Mouse (Mus musculus): Measurements from ENCODE around the gene Bace1. TPM values are rescaled to one million over a fixed set of nuclear protein-coding genes. Genes with fewer than 3 reads are reported as not detected.
"Not testable (repeated sequence)": the region's sequence is repeated elsewhere in the genome, so short reads cannot be mapped to it uniquely, and the experiment has no call there.

The Bace1 gene
- total RNA-seq, 2 experiments from 2014 or later = 79.9 to 88.1 TPM

DNA sequence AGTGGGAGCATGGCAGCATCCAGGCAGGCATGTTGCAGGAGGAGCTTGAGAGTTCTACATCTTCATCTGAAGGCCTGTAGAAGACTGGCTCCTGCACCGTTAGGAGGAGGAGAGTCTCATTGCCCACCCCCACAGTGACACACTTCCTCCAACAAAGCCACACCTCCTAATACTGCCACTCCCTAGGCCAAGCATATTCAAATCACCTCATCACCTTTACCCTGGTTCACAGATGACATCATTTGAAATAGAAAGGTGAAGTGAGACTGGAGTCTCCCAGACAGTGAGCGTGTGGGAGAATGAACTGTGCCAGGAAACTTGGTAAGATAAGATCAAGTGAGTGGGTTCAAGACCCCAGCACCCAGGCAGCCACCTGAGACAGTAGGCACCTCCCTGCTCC, 4.9 kb upstream of the Bace1 start:
- DNase-seq (ENCODE audit: low spot score in 2 of 2) = no peak

DNA sequence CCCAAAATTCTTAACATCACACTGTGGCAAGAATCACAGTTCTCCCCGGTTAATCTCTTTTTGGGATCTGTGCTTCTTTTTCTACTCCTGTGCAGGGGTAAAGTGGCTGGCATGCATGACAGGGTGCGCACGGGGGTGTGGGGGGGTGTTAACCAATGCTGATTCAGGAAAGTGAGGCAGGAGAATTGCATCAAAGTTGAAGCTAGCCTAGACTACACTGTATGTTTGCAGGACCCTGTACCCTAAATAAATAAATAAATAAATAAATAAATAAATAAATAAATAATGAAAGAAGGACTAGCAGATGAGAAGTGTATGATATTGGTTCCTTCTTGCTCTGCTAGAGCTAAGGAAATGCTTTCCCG, 329 bp upstream of the Bace1 start:
- no peak for DNase-seq (ENCODE audit: low spot score in 2 of 2)

DNA sequence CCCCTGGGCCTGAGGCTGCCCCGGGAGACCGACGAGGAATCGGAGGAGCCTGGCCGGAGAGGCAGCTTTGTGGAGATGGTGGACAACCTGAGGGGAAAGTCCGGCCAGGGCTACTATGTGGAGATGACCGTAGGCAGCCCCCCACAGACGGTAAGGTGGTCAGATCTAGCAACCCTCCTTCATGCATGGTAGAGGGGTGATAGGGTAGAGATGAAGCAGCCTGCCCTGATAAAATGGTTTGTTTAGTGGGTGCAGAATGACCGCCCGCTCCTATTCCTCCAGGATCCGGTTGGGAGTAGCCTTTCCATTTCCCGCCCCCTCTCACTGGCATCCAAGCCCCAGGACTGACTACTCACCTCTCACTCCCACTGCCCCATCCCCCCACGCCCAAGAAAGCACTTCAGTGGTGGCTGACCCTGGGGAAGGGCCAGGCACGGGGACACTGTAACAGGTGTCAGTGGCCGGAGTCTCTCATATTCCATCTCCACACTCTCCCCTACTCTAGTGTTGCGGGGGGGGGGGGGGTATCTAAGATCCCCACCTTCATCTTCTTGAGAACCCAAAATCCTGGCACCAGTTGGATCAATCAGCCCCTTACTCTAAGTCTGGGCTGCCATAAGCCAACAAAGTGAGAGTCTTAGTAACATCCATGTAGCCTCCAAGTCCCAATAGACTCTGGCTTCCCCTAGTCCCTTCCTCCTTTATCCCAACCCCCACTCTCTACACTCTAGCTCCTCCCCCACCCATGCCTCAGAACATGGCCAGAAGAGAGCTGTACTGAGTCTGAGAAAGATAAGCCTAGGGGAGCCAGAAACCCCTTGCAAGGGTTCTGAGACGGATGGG, 980 bp downstream of the Bace1 start:
- DNase-seq (ENCODE audit: low spot score in 2 of 2) = no peak

DNA sequence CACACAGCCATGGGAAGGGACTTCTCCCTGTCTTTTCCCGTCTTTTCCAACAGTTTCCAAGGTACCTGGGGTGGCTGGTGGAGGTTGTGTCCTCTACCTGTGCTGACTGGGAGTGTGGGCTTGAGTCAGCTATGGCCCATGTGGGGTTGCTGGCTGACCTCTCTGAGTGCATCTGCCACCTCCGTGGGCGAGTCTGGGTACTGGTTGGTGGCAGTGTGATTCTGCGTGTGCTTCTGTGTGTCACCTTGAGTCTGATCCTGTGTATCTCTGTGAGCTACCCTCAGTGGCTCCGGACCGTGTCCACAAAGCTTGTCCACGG, 1.6 kb downstream of the Bace1 start:
- no peak for DNase-seq (ENCODE audit: low spot score in 2 of 2)

DNA sequence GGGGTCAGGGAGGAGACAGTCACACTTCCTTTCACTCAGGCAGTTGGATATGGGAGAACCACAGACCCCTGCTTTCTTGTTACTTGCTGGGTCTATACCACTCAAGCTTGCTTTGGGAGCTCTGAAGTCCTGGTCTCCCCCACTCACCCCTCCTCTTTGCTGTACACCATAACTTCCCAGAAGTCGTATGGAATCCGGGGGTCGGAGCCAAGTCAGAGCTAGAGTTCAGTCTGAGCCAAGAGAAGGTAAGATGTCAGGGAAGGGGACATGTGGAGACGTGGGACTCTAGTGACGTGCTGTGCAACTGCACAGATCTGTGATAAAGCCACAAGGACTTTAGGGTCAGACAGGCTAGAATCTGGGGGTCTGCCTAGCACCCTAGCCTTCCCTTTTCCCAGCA, 2.0 kb downstream of the Bace1 start:
- no peak for DNase-seq (ENCODE audit: low spot score in 2 of 2)

DNA sequence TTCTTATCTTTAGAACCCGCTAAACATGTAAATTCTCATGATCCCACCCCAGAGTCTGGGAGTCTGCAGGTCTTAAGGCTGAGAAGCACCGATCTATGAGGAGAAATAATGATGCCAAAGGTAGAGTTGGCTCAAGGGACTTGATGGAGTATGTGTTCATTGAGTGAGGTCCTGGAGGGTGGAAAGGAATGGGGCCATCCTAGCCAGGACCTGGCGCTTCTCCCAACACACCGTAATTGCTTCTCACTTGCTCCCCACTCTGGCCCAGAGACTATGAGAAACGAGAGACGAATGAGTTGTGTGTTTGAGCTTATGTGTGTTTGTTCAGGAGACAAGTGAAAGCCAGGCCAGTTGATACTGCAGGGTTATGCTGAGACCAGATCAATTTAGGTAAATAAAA, 3.1 kb downstream of the Bace1 start:
- DNase-seq (ENCODE audit: low spot score in 2 of 2) = no peak

DNA sequence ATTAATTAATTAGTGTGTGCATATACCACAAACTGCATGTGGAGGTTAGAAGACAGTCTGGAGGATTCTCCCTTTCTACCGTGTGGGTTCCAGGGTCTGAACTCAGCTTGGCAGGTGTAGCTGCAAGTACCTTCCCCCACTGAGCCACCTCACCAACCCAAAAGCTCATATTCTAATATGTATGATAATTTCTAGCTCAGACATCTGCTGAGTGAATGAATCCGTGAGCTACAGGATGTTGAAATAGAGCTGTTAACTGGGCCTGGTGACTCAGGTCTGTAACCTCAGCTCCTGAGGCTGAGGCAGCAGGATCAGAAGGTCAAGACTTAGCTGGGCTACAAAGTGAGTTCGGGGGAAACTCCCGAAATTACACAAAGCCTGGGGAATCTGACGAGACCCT, 4.6 kb downstream of the Bace1 start:
- DNase-seq (ENCODE audit: low spot score in 2 of 2) = no peak

DNA sequence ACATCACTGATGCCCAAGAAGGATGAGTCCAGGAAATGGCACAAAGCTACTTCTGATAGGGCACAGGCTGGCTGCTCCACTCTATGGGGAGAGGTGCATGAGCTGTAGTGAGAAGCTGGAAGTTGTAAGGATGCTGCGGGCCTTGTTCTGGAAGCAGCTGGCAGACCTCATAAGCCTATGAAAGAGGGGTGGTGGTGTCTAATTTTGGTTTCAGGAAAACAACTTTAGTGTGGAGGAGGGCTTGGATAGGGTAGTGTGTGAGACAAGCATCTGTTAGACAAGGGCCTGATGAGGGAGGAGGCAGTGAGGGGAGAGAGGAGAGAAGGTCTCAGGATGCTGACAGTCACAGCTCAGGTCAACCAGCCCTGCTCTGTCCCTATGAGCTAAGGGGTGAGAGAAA, 5.4 kb downstream of the Bace1 start:
- no peak for DNase-seq (ENCODE audit: low spot score in 2 of 2)

DNA sequence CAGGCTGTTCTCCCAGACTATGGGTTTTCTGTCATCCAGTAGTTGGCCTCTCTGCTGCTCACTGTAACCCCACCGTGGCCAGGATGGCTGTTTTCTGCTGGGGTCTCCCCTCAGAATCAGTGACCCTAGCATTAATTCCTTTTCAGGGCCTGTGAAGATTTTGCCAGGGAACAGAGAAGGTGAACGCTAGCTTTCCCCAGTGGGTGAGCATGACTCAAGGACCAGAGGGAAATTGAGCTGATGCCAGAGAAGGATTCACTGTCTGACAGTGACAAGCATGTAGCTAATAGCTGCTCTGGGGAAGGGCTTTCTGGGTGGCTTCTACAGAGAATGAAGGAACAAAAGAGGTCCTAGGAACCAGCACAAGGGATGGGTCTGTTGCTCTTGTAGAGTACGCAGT, 7.2 kb downstream of the Bace1 start:
- no peak for DNase-seq (ENCODE audit: low spot score in 2 of 2)

DNA sequence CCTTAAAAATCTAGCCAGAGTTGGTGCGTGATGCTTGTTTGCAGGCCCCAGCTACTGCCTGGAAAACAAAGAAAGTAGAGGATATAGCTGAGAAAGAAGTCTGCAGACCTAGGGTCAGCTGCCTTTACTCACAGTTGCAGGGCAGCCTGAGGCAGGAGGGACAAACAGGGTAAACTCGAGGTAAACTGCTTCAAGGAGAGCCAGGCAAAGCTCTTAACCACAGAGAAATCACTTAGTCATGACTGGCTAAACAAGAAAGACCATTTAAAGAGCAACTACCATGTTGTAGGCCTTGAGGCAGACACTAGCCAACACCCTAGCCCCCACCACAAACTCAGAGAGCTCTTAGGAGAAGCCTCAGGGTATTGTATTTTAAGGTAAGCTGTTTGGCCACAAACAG, 7.8 kb downstream of the Bace1 start:
- DNase-seq (ENCODE audit: low spot score in 2 of 2) = not testable (repeated sequence)

DNA sequence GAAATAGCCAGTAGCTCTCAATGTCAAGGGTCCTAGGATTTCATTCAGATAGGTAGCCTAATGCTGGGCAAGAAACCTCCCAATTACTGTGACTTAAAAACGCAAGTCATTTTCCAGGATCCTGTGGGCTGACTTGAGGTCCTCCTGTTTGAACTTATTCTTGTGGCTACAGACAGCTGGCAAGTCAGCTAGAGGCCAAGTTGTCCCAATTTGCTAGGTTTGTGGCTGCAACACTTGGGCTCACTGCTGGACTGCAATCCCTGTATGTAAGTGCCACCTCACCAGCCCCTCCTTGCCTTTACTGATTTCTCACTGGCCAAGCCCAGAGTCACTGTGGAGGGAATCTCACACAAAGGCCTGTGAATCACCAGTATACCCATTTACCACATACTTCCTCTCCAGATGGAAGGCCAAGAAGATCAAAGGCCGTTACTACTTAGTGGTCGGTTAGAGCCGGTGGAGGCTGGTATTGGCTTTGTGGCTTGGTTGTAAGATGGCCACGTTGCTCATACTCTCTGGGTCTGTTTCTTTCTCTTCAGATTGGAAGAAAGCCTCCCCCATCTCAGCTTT, 8.6 kb downstream of the Bace1 start:
- DNase-seq (ENCODE audit: low spot score in 2 of 2) = no peak

DNA sequence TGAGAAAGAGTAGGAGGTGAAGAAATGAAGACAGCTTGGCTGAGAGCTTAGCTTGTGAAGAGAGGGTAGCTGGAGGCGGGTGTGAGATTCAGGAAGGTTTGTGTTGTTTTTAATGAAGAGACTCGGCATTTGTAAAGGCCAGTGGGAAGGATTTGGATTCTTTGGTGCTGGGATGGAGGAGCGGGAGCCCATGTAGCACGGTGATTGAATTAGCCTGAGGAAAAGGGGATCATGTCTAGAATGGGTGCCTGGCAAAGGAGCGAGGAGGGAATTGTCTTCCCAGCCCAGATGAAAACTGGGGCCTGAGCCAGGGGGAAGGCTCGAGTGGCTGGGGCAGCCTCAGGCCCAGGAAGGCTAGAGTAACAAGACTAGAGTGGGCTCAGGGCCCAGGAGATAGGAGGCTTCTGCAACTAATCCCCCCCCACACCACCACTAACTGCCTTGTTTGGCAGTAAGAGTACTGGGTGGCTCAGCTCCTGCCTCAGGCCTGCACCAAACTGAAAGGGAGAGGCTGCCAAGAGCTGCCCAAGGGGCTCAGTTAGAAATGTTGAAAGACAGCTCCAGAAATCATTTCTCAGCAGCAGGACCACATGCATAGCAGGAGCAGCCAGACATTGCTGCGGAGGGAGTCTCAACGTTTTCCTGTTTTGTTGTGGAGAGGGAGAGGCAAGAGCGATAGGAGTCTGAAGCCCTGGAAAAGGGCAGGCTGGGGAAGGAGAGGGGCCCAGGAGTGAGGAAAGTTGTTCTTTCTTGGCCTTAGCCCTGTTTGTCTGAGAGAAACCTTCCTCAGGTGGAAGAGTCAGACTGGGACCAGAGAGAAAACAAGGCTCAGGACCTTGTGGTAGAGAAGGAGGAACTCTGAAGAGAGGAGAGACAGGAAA, 11.4 kb downstream of the Bace1 start:
- no peak for DNase-seq (ENCODE audit: low spot score in 2 of 2)

DNA sequence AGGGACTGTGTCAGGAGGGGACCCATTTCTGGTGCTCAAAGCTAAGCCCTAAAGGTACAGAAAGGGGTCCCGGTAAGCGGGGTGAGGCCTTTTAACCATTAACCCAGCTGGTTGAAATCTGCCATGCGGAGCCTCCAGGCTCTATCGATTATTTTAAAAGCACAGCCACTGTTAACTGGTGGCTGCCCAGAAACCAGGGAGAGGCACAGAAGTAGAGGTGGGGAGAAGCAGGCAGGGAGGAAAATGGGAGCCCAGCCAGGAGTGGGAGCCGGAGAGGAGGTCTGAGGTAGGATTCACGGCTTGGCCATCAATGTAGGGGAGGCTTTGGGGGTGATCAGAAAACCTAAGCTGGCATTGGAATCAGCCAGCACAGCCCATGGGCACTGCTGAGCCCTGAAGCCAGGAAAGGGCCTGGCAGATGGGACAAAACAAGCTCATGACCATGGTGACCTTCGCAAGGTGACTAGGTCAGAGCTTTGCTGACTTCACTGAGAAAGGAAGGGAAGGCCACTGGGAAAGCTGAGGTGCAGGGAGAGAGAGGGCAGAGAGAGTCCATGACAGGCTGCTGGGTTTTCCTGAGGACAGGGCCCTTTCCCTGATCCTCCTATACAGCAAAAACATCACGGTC, 12.3 kb downstream of the Bace1 start:
- DNase-seq (ENCODE audit: low spot score in 2 of 2) = no peak

DNA sequence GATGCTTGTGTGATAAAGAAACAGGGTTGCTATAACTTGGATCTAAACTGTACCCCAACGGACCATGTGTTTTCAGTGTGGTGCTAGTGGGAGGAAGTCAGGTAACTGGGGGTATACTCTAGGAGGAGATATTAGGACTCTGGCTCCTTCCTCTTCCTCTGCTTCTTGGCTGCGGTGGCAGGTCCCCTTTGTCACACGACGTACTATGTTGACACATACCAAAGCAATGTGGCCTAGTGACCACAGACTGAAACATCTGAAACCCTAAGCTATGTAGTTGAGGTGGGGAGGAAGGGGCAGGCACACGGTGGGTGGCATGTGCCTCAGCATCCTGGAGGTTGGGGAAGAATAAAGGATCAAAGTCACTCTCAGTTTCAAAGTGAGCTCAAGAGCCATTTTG, 12.9 kb downstream of the Bace1 start:
- no peak for DNase-seq (ENCODE audit: low spot score in 2 of 2)

DNA sequence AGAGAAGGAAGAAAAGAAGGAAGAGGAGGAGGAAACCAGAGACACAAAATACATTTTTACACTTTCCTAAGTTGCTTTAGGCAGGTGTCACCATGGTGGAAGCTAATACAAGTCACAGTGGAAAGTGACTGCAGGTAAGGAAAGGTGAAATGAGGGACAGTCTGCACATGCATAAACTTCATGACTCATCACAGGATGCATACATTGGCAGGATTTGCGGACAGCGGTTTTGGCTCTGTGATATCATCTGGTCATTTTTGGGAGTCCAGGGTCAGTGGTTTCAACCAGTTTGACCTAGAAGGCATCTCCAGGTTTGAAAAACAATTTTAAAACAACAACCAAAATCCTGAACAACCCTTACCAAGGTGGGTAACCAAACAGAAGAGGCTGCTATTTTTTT, 13.4 kb downstream of the Bace1 start:
- DNase-seq (ENCODE audit: low spot score in 2 of 2) = no peak

DNA sequence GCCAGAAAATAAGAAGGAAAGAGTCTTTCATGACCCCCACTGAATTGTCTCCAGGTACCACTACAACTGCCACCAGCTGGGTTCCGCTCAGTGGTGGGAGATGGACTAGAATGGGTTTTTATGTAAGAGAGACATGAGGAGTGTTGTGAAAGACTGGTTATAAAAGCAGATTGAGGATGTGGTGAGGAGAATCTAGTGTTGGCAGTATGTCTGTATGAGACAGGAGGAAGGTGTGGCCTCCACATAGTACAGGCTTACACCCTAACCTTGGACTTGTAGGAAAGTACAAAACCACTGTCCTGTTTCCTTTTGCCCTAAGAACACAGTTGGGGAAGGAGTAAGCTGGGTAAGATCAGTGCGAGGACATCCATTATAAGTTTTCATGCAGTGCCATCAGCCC, 15.3 kb downstream of the Bace1 start:
- no peak for DNase-seq (ENCODE audit: low spot score in 2 of 2)

DNA sequence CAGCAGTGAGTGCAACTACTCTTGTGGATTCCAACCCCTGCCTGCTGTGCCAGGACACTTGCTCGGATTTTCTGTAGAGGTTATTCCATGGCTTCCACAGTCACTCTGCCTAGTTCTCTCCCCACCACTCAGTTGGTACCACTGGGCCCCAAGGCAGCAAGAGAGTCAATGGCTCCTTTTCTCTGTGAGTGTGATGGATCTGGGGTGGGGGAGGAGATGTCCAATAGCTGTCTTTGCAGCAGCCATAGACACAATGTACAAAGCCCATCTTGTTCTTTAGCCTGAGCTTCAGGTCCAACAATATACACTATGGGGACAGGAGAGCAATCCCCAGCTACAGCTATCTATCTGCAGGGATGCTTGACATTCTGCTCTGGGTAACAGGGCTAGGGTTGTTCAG, 15.8 kb downstream of the Bace1 start:
- no peak for DNase-seq (ENCODE audit: low spot score in 2 of 2)

DNA sequence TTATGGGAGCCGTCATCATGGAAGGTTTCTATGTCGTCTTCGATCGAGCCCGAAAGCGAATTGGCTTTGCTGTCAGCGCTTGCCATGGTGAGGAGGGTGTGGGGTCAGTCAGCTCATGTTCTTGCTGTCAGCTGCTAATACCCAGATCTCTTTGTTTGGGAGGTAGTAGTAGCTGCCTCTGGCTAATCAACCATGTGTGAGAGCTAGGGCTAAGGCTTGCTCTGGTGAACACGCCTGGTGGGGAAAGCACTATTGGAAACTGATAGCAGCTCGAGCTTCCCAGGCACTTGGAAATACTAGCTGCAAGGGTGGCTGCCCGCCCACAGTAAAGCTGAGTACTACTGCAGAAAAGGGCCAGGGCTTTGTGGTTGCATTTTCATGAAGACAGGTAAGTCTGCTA, 21.0 kb downstream of the Bace1 start:
- DNase-seq (ENCODE audit: low spot score in 2 of 2) = no peak

DNA sequence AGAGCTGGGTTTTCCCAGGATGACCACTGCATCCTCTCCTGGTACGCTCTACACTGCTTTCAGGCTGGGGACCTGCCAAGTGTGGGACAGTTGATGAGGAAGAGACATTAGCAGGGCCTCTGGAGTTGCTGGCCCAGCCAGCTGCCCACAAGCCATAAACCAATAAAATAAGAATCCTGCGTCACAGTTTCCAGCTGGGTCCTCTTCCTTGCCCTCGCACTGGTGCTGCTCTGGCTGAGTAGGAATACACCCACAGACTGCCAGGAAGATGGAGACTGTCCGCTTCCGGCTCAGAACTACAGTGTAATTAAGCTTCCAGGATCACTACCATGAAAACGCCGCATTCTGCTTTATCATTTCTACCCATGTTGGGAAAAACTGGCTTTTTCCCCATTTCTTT, 23.4 kb downstream of the Bace1 start:
- peak in 1 of 2 experiments; percentile 34 for DNase-seq (ENCODE audit: low spot score in 2 of 2)

DNA sequence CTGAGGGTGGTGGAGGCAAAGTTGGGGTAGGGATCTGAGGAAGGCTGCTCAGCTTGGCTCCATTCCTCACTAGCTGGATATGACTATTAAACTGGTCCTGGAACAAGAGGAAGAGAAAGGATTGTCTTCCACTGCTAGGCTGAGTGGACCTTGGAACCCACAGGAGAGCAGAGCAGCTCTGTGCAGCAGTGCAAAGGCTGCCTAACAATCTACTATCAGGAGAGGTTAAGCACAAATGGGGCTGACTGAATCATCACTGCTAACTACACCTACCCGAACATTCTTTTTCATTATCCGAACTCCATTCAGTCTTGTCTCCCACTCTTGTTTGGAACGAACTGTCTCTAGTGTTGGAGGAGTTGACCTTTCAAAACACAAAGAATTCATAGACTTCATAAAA, 30.8 kb downstream of the Bace1 start:
- no peak for DNase-seq (ENCODE audit: low spot score in 2 of 2)

DNA sequence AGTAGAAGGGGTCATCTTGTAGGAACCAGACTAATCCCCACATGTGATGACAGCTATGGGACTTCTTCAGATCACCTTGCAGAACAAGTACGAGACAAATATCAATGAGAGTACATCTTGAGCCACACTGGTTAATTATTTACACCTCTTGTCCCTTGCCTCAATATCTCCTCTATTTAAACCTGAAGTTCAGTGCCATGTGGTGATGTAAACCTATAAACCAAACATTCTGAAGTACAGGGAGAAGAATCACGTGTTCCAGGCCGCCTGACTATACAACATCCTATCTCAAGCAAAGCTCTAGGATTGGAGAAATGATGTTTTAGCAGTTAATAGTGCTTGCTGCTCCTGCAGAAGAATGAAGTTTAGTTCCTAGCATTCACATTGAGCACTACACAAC, 31.9 kb downstream of the Bace1 start:
- no peak for DNase-seq (ENCODE audit: low spot score in 2 of 2)

DNA sequence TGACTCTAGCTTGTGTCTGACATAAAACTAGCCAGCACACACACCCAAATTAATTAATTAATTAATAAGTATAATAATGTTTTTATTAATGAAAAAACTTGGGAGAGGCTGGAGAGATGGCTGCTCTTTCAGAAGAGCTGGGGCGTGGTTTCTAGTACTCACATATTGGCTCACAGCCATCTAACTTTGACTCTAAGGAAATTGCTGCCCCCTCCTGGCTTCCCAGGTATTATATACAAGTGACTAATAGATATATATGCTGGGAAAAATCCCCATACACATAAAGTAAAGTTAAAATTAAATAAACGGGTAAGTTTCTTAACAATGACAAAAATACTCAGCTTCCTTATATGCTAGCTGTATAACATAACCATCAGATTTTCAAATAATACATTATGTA, 39.5 kb downstream of the Bace1 start:
- no peak for DNase-seq (ENCODE audit: low spot score in 2 of 2)
